Mouse (Mus musculus) mouse embryonic stem cell (cell line): ENCODE results near the gene Mxd3.

Experiments used
- in situ Hi-C, 2 experiments: fragments of 300-500 bp; cut with MboI; formaldehyde crosslinking; loops; 1 replicate in 1 of 2; 3 replicates in 1 of 2; pipeline ENCODE4 v1.14.3; 2019 to 2020; ENCODE audit warnings: low sequenced_read_pairs in 2 of 2, low pct_unique_long_range_greater_than_20kb in 1 of 2, mixed read lengths in 1 of 2; ENCODE audit not compliant: unreplicated experiment in 1 of 2

Mxd3 gene

DNA sequence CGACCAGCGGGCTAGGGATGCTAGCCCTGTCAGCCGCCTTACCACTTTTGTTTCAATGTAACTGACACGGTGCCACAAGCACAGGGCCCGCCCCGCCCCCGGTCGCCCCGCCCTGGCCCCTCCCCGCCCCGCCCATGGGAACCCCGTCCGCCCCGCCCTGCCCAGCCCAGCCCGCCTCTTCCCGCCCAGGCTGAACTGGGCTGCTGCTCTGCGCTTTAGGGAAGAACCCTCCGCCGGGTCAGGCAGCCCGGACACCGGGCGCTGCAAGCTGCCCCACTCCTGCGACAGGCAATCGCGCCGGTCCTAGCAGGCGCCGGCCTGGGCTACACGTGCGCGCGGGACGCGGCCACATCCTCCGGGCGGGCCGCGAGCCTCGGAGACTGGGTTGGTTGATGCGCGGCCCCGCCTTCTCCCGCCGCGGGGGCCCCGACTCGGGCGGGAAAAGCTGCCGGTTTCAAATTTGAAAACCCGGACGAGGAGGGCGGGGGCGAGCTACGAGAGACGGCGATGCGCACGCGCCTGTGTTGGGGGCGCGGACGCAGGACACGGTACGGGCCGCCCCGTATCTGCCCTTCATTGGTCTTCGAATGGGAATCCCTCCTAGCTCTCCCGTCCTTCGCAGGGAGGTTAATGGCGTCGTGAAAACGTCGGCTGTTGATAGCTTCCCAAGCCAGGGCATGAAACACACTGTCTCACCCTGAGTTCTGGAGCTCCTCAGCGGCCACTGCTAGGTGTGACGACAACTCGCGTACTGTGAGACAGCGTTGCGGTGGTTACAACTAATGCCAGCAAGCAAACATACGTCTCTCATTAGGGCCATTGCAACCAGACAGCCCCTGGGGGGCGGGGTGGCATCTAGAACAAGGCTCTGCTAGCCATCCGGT lies at the start of gene Mxd3:
Gene Mxd3, minus strand, starts transcription at position 141 of the 884 bp plus-strand sequence.
- in situ Hi-C loops = no loop called here

DNA sequence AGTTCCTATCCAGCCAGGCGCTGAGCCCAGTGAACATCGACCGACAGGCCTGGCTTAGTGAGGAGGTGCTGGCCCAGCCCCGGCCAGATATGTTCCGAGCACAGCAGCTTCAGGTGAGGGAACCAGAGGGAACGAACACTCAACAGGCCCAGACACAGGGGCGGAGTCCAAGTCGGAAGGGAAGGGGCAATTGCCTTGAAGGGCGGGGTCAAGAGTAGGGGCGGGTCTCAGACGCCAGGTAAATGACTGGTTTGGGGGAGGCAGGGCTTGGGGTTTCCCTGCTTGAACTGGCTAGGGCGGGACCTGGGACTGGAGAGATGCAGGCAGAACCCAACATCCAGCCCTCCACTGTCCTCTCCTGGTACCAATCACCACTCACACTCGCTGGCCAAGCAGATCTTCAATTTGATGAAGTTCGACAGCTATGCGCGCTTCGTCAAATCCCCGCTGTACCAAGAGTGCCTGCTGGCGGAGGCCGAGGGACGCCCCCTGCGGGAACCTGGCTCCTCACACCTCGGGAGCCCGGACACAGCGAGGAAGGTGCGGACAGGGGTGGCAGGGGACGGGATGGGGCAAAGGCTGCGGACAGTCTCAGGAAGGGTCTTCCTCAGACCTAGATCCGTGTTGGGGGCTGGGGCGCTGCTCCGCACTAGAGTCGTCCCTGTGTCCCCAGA lies 49.4 kb upstream of the Mxd3 start:
- in situ Hi-C loops = no loop called here

DNA sequence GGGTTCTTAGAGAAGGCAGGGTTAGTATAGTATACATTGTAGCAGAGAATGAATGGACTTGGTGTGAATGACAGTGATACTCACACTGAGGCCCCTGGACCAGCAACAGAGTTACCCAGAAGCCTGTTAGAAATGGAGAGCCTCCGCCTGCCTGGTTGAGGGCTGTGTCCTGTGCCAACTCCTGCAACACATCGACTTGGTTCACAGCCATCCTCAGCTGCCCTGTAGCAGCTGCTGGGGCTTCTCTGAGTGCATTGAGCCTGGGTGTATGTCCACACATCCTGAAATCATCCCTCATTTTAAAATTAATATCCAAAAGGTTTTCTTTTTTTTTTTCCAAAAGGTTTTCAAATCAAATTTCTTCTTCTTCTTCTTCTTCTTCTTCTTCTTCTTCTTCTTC lies 46.3 kb upstream of the Mxd3 start:
- in situ Hi-C loops = no loop called here

DNA sequence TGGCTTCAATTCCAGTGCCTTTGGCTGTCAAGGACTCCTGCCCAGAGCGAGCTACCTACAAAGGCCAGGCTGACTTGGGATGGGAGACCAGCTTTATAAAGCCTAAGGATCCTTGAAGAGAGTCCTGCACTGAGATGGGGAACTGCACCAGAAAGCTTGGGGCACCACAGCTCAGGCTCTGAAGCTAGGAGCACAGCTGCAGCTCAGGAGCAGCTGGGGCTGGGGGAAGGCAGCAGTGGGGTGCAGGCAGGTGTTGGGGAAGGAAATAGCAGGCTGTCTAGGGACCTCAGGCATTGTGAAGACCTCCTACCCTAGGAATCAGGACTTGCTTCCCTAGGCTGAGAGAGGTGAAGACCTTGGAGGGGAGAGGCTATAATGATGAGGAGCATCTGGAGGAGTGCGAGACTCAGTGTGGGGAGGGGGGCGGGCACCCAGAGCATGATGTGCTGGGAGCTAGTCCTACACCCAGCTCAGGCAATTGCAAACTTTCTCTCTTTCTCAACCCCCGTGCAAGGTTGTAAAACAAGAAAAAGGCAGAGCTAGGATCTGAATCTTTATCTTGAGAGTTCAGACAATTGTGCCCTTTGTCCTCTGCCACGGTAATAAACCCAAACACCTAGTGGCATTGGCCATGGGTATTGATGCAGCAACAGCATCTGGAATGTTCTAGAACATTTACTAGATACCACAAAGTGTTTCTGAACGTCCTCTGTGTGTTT lies 44.7 kb upstream of the Mxd3 start:
- in situ Hi-C loops = no loop called here

DNA sequence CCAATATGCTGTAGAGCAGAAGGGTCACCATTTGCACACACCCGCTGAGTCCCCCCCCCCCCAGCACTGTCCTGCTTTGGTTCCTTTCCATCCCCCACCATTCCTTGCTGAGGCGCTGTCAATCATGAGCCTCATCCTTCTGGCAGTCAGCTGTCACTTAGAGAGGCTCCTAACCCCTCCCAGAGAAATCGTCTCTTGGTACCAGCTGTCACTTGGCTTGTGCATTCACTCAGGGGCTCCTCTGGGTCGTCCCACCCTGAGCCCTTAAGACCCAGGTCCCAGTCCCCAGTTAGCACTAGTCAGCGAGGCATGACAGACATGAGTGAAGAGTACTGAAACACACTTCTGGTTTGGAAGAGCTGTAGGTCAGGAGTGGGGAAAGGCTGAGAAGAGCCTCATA lies 42.1 kb upstream of the Mxd3 start:
- in situ Hi-C loops = no loop called here

DNA sequence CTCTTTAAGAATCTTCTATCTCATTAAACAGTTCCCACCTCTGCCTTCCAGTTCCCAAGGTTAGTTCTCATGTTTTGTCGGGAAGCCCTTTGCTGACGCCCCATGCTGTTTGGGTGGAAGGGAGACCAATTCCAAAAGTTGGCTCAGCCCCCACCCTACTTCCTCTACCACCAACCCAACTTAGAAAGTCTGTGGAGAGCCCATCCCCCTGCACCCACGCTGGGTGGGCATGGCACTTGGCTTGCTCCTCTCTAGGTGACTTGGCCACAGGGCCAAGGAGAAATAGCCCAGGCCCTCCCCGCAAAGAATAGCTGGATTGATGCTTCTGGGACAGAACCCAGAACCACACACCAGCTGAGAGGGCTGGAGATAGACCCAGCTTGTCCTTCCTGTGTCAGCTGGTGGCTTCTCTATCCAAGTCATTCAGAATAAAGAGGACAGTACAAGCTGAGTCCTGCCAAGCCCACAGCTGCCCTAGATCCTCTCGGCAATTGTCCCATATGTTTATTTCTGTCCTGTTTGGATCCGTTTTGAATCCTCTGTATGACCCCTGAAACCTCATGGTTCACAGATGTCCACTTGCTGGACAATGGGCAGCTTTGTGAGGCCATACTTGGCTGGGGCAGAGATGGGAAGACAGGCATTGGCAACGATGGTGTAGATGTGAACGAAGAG lies 41.5 kb upstream of the Mxd3 start:
- in situ Hi-C loops = no loop called here

DNA sequence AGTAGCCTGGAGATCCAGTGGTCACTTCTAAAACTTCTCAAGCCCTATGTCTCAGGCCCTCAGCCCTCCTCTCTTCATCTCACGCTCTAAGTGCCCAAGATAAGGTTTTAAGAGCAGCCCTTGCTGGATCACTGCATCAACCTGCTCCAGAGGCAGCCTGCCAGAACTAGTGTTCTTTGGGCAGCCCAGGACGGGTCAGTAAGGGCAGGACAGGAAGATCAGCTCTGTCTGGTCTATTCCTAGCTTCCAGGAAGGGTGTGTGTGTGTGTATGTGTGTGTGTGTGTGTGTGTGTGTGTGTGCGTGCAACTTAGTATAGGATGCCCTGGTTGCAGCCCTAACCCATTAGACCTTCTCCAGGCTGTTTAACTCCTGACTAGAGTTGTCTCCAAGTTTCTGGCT lies 40.6 kb upstream of the Mxd3 start:
- in situ Hi-C loops = no loop called here

DNA sequence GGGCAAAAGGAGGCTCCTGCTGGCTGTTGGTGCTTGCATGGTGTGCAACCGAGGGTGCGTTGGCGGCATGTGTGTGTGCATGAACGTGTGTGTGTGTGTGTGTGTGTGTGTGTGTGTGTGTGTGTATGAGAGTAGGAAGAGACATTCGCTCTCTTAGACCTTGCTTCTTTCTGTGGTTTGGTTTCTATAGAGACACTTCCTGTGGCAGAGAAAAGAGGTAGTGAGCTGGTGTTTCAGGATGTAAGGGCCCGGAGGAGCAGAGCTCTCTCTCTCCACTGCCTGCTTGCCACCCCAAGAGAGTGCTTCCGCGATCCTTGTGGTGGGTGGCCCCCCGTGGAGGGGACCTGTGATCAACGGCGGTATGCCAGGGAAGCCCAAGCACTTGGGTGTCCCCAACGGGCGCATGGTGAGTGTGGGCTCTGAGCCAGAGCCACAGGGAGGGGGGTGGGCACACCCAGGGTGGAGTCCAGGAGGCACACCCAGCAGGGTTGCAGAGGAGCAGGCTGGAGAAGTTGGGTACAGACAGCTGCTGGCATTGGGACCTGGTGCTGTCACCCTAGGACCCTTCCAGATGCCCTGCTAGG lies 40.0 kb upstream of the Mxd3 start, which contains the start of gene Rgs14:
Gene Rgs14, plus strand, starts transcription at position 202 of the 584 bp plus-strand sequence.
- in situ Hi-C loops = no loop called here

DNA sequence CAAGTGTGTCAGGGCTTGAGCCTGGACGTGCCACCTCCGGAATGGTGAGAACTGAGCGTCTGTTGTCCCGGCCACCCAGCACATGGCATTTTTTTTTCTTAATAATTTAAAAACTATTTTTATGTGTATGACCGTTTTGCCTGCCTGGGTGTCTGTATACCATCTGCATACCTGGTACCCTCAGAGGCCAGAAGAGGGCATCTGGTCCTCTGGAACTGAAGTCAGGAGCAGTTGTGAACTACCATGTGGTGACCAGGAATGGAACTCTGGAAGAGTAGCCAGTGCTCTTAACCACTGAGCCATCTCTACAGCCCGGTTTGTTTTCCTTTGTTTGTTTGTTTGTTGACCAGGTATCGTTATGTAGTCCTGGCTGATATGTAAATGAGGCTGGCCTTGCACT lies 38.8 kb upstream of the Mxd3 start:
- in situ Hi-C loops = no loop called here

DNA sequence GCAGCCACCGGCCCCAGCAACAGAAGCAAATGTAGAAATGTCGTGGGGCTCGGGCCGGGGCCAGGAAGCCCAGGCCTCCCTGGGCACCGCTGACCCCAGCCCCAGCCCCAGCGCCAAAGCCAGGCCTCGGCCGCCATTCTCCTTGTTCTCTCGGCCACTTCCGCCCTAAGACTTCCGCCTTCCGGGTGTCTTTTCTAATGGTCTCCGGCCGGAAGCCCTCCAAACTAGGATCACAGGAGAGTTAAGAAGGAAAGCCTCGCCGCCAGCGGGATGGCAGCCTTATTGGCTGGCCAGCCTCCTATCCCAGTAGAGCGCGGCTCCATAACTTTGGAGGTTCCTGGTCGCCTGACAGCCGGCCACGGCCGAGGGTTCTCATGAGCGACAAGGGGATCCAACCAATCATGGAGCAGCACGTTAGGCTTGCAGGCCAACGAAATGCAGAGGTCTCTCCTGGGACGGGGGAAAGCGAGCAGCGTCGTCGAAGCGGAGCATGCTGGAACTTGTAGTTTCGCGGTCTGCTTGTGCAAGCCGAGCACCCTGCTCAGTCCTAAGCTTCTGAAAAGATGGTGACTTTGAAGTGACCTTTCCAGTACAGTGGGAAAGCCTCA lies 32.9 kb upstream of the Mxd3 start, which contains the start of gene Lman2:
Gene Lman2, minus strand, starts transcription at position 331 of the 608 bp plus-strand sequence.
- in situ Hi-C loops = no loop called here

DNA sequence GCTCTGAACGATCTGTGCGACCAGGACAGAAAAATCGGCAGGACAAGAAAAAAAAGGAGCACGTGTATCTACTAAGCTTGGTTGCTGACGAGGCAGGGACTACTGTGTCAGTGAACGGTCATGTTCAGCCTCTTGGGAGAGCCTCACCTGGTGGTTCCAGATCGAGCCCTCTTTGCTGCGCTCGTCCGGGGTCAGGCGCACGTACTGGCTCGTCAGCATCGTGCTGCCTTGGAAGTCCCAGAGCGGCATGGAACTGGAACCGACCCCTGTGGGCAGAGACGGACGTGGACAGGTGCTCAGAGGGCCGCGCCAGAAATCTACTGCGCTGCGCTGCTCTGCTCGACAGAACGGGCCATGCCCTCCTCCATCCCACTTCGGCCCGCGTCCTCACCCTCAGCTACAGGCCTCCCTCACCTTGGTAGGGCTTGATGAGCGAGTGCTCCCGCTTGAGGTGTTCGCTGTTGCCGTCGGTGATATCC lies 32.4 kb upstream of the Mxd3 start:
- in situ Hi-C loops = no loop called here

DNA sequence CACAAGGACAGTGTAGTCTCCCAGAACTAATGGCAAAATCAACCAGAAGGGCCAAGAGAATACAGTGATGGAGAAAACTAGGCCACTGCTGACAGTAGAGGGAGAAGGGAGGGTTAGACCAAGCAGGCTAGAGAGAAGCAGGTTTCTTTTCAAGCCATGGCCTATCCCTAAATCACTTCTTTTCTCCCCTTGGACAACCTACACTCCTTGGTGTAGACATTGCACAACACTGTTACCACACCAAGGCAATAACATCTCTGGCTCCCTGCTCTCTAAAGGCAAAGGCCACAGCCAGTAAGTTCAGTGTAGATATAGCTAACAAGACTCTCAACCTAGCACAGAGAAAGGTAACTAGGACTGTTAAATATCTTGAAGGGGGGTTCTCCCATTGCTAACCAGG lies 31.5 kb upstream of the Mxd3 start:
- in situ Hi-C loops = no loop called here

DNA sequence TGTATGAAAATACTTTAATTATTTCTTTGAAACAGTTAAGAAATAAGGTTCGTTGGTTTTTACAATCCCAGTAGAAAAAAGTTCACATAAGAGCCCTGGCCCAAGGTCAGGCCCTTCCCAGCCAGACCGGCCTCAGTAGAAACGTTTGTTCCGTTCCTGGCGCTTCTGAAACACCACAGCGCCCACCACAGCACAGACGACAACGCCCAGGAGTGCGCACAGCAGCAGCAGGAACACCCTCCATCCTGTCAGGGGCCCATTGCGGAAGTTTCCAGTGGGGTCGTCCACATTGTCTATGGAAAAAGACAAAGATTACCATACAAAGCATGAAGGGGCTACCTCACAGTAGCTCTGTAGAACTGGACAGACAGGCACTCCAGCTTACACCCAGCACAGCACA lies 17.1 kb upstream of the Mxd3 start:
- in situ Hi-C loops = no loop called here

DNA sequence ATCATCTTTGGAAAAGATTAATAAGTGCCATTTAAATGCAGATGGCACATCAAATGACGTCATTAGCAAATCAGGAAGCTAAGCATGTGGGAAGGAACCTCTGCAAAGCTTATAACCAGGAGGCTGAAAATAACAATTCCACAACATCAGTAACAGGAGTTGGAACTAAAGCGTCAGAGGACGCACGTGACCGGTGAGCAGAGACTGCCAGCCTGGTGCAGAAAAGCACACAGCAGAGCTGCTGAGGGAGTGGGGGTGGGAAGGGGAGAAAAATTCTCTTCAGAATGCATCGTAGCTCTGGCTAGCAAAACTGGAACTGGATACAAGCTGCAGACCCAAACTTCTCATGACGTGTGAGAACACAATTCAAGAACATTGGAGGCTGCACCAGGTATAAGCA lies 14.7 kb upstream of the Mxd3 start:
- in situ Hi-C loops = no loop called here

DNA sequence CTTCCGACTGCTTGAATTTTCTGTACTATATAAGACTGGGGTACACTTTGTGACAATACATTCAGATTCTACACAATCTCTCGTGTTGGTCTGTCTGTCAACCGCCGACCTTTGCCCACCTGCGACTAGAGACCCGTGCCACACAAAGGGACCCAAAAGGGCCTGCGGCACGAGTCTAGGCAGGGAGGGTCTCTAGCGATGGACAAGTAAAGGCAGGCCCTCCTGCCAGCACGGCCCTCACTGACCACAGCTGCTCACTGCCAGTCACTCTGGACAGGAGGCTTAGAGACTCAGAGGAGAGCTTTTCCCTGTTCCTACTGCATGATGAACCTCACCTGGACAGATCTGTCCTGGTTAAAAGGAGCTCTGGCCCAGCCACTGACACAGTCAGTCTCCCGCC lies 12.8 kb upstream of the Mxd3 start:
- in situ Hi-C loops = no loop called here

DNA sequence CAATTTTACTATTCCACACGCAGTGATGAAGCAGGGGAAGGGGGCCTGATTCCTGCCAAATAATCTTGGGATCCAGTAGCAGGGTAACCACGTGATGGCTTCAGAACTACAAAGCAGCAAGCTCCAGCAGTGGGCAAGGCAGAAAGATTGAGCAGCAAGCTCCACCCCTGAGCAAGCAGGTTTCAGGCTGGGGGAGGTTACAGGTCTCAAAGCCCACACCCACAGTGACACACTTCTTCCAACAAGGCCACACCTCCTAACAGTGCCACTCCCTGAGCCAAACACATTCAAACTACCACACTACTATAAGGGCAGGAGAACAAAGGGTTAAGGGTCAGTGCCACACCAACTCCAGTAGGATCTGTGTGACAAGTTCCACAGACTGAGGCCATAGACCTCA lies 9.6 kb upstream of the Mxd3 start:
- in situ Hi-C loops = no loop called here

DNA sequence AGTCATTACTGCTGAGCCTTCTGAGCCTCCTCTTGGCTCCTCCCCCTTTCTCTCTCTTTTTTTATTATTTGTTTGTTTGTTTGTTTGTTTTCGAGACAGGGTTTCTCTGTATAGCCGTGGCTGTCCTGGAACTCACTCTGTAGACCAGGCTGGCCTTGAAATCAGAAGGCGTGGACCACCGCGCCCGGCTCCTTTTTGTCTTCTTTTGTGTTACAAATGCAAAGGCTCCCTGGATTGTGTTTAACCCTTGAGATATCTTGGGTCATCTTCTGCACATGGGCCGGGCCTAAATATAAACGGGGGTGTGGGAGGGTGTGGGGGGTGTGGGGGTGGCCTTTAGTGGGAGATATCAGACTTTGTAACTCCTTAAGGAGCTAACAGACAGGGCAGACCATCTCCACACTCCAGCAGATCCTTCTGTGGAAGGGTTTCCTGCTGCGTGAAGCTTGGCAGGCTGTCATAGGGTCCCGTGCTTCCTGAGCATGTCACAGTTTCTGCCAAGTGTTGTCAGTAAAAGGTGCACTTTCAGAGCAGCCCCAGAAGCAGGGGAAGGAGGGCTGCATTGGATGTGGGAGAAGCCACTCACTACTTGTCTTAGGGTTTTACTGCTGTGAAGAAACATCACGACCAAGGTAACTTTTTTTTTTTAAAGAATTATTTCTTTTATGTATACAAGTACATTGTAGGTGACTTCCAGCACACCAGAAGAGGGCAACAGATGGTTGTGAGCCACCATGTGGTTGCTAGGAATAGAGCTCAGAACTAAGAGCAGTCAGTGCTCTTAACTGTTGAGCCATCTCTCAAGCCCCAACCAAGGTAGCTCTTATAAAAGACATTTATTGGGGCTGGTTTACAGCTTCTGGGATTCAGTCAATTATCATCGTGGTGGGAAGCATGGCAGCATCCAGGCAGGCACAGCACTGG lies 8.8 kb upstream of the Mxd3 start:
- in situ Hi-C loops = no loop called here
